Mouse (Mus musculus): Measurements from ENCODE around the gene Ttll13. TPM values are rescaled to one million over a fixed set of nuclear protein-coding genes. Genes with fewer than 3 reads are reported as not detected.

Ttll13 gene
- polyA plus RNA-seq, 1 experiment from 2014 or later = 1.2 TPM

DNA sequence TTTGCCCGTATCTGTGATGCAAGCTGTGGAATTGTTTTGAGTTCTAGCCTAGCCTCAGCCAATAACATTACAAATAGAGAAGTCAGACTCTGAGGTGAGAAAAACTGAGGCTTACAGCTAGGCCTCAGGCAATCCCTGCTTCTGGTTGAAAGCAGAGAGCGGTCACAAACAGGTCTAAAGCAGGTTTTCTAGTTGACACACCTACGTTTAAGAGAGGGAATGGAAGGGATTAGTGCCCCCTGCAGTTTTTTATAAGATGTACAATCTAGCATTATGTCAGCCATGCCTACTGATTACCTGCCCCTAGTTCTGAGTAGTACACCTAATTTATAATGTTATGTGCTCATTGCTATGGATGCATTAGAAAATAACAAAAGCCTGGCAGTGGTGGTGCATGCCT lies 61.6 kb downstream of the Ttll13 start:
- no peak for ATAC-seq
- H3K4me2 ChIP-seq (ENCODE audit: low read length) = no peak overlapping the region
- H3K4me1 ChIP-seq (replicated peaks; ENCODE audit: control insufficient read depth, insufficient read depth, low read length) = no peaks in the 10 kb centered on the region
- H3K9ac ChIP-seq (replicated peaks; ENCODE audit: low read depth, low read length) = no peak overlapping the region
- no peak overlapping the region for H3K27ac ChIP-seq (ENCODE audit: low read length)
- 0 out of 2 replicates have a peak, but pooled peaks cover 4% of the 10 kb centered on the region for H3K36me3 ChIP-seq (ENCODE audit: control insufficient read depth, insufficient read depth)
- no peak overlapping the region for H3K4me3 ChIP-seq (replicated peaks; ENCODE audit: low read length)
- WGBS = 69% methylated on average over 3 of the region's 3 CpGs
- H3K27me3 ChIP-seq (replicated peaks; ENCODE audit: control insufficient read depth, insufficient read depth, low read length) = no peaks in the 10 kb centered on the region
- H3K9me3 ChIP-seq (ENCODE audit: control insufficient read depth, low read length) = no peaks in the 10 kb centered on the region

Other genes starting within 250 kb of the Ttll13 start
- gene Zfp710, start 221.6 kb upstream of the Ttll13 start, polyA plus RNA-seq (2015; fragmentation: Nextera tagmentation; extraction: Ambion mirVana) = 18.7 and 19.6 TPM in 2 replicates
- gene Idh2, start 131.0 kb upstream of the Ttll13 start, polyA plus RNA-seq (2015; fragmentation: Nextera tagmentation; extraction: Ambion mirVana) = 286 and 298 TPM in 2 replicates
- gene Sema4b, start 59.5 kb upstream of the Ttll13 start, polyA plus RNA-seq (2015; fragmentation: Nextera tagmentation; extraction: Ambion mirVana) = 20.6 and 26.6 TPM in 2 replicates
- gene Cib1, start 13.6 kb upstream of the Ttll13 start, polyA plus RNA-seq (2015; fragmentation: Nextera tagmentation; extraction: Ambion mirVana) = 26.5 and 26.7 TPM in 2 replicates
- gene Gdpgp1, start 13.5 kb upstream of the Ttll13 start, polyA plus RNA-seq (2015; fragmentation: Nextera tagmentation; extraction: Ambion mirVana) = 3.4 and 3.9 TPM in 2 replicates
- gene Ngrn, start 14.8 kb downstream of the Ttll13 start, polyA plus RNA-seq (2015; fragmentation: Nextera tagmentation; extraction: Ambion mirVana) = 66.9 and 67.9 TPM in 2 replicates
- 17.9 and 27.0 TPM in 2 replicates for gene Vps33b, start 23.3 kb downstream of the Ttll13 start, polyA plus RNA-seq (2015; fragmentation: Nextera tagmentation; extraction: Ambion mirVana)
- 72.9 and 90.4 TPM in 2 replicates for gene Prc1, start 48.1 kb downstream of the Ttll13 start, polyA plus RNA-seq (2015; fragmentation: Nextera tagmentation; extraction: Ambion mirVana)
- 8.7 and 17.2 TPM in 2 replicates for gene Rccd1, start 78.1 kb downstream of the Ttll13 start, polyA plus RNA-seq (2015; fragmentation: Nextera tagmentation; extraction: Ambion mirVana)
- 47.7 and 56.3 TPM in 2 replicates for gene Unc45a, start 94.6 kb downstream of the Ttll13 start, polyA plus RNA-seq (2015; fragmentation: Nextera tagmentation; extraction: Ambion mirVana)
- 22.5 and 23.8 TPM in 2 replicates for gene Hddc3, start 96.7 kb downstream of the Ttll13 start, polyA plus RNA-seq (2015; fragmentation: Nextera tagmentation; extraction: Ambion mirVana)
- 19.9 and 24.0 TPM in 2 replicates for gene Man2a2, start 125.0 kb downstream of the Ttll13 start, polyA plus RNA-seq (2015; fragmentation: Nextera tagmentation; extraction: Ambion mirVana)
- gene Fes, start 141.6 kb downstream of the Ttll13 start, polyA plus RNA-seq (2015; fragmentation: Nextera tagmentation; extraction: Ambion mirVana) = 2.8 and 4.7 TPM in 2 replicates
- 4.4 TPM in 2 replicates for gene Furin, start 159.1 kb downstream of the Ttll13 start, polyA plus RNA-seq (2015; fragmentation: Nextera tagmentation; extraction: Ambion mirVana)

Measured in forebrain, embryonic 16.5 days (tissue).